Mouse (Mus musculus): ENCODE results near the gene Slc6a9.

Slc6a9 gene

GRCm38 (mm10) chr4:117914031-117914430 lies 79.7 kb downstream of the Slc6a9 start:
- DNase-seq = no peak

- peak; percentile 92 for DNase-seq
Observed at GRCm38 (mm10) chr4:117914591-117915442, 80.5 kb downstream of the Slc6a9 start, which contains the start of gene Ipo13. TSS of gene Ipo13 (minus strand) at chr4:117914999.

GRCm38 (mm10) chr4:117915489-117916105 lies 81.3 kb downstream of the Slc6a9 start:
- no peak for DNase-seq

GRCm38 (mm10) chr4:117916386-117916785 lies 82.1 kb downstream of the Slc6a9 start:
- no peak for DNase-seq

GRCm38 (mm10) chr4:117917402-117917801 lies 83.1 kb downstream of the Slc6a9 start:
- DNase-seq = no peak

- DNase-seq = no peak
Observed at GRCm38 (mm10) chr4:117917847-117918246, 83.5 kb downstream of the Slc6a9 start.

- DNase-seq = no peak
Observed at GRCm38 (mm10) chr4:117918261-117918660, 84.0 kb downstream of the Slc6a9 start.

- no peak for DNase-seq
Observed at GRCm38 (mm10) chr4:117918762-117919161, 84.5 kb downstream of the Slc6a9 start.

- no peak for DNase-seq
Observed at GRCm38 (mm10) chr4:117921358-117921757, 87.1 kb downstream of the Slc6a9 start.

GRCm38 (mm10) chr4:117923450-117923849 lies 89.1 kb downstream of the Slc6a9 start:
- no peak for DNase-seq

All from layer of hippocampus, adult 9-11 months (tissue).